Mouse (Mus musculus) liver, postnatal 0 days (tissue): ENCODE results near the gene Kl. TPM values are rescaled to one million over a fixed set of nuclear protein-coding genes. Genes with fewer than 3 reads are reported as not detected.

Experiments
- ATAC-seq: fragments of 200-750 bp; cut with Nextera tagmentation; 2 replicates; pipeline ENCODE4 v1.8.0; 2017; ENCODE audit warnings: mild to moderate bottlenecking, moderate library complexity
- DNase-seq: peaks from one replicate; pipeline ENCODE4 v3.0.0-alpha.2; 2016
- H3K27ac ChIP-seq: fragments of 300-500 bp; sonication (generic); 2 replicates; pipeline ENCODE4 v1.5.1; 2014; ENCODE audit warnings: antibody characterized with exemption, moderate library complexity, mild to moderate bottlenecking, low read depth
- H3K27me3 ChIP-seq: fragments of 300-500 bp; sonication (generic); 2 replicates; pipeline ENCODE4 v1.6.1; 2014; ENCODE audit warnings: low read length, control low read depth, mixed read lengths; ENCODE audit not compliant: insufficient read depth
- H3K36me3 ChIP-seq: fragments of 300-500 bp; sonication (generic); replicated peaks from 2 replicates; pipeline ENCODE4 v1.6.1; 2014; ENCODE audit warnings: mild to moderate bottlenecking, control low read depth, low read length, moderate library complexity, mixed read lengths; ENCODE audit not compliant: insufficient read depth
- H3K4me1 ChIP-seq: fragments of 300-500 bp; sonication (generic); 2 replicates; pipeline ENCODE4 v1.6.1; 2014; ENCODE audit warnings: antibody characterized with exemption, mild to moderate bottlenecking, control low read depth; ENCODE audit not compliant: insufficient read depth
- H3K4me2 ChIP-seq: fragments of 300-500 bp; sonication (generic); 2 replicates; pipeline ENCODE4 v1.6.1; 2014; ENCODE audit warnings: low read depth, mild to moderate bottlenecking, low read length, moderate library complexity, mixed read lengths
- H3K4me3 ChIP-seq: fragments of 300-500 bp; sonication (generic); 2 replicates; pipeline ENCODE4 v1.5.1; 2014; ENCODE audit warnings: low read depth, low read length
- H3K9ac ChIP-seq: fragments of 300-500 bp; sonication (generic); replicated peaks from 2 replicates; pipeline ENCODE4 v1.6.1; 2014; ENCODE audit warnings: mild to moderate bottlenecking, moderate library complexity
- H3K9me3 ChIP-seq: fragments of 300-500 bp; sonication (generic); 2 replicates; pipeline ENCODE4 v1.6.1; 2016; ENCODE audit warnings: mild to moderate bottlenecking, control low read depth, low read length, mixed read lengths
- CTCF ChIP-seq: sonication (generic); IDR thresholded peaks from 2 replicates; pipeline ENCODE4 v1.5.1; 2016; ENCODE audit warnings: antibody characterized with exemption, low read depth
- EP300 ChIP-seq: IDR thresholded peaks from 2 replicates; pipeline ENCODE4 v1.6.1; 2016; ENCODE audit warnings: antibody characterized with exemption, low read depth, mild to moderate bottlenecking
- WGBS: fragments of 180-500 bp; shearing (Covaris S2); extraction: QIAGEN DNeasy Blood & Tissue Kit; methylation state at CpG from one replicate; pipeline ENCODE4 v1.1.7; 2014; ENCODE audit not compliant: insufficient replicate concordance; 5-methylcytosine and 5-hydroxymethylcytosine counted together
- polyA plus RNA-seq: library from polyadenylated mRNA; unstranded; fragments of >200 nt; fragmentation: Nextera tagmentation; extraction: Ambion mirVana; gene quantifications from 2 replicates; pipeline ENCODE4 v1.2.1, GENCODE M21; 2015

Kl gene
- polyA plus RNA-seq, 1 experiment from 2014 or later: 0.08 TPM

- 71% methylated on average over 13 of the region's 13 CpGs for WGBS
- Histone ChIP-seq H3K4me1 (peaks cover 6% of the 10 kb centered on the region; the same call in 1 of the 2 replicates), H3K9me3 (no peaks in the 10 kb centered on the region), H3K4me3 (no peak overlapping the region), H3K27ac (no peak overlapping the region), H3K4me2 (peak overlapping the region; percentile 46), H3K9ac (no peak overlapping the region), H3K27me3 (no peaks in the 10 kb centered on the region), H3K36me3 (no peaks in the 10 kb centered on the region)
- ATAC-seq (no peak), DNase-seq (no peak)
- TF ChIP-seq EP300 (no peak), CTCF (no peak)
Measured at GRCm38 (mm10) chr5:151020031-151020820, 67.8 kb downstream of the Kl start.

- 50% methylated on average over 14 of the region's 14 CpGs for WGBS
- H3K9ac ChIP-seq: no peak overlapping the region
- no peaks in the 10 kb centered on the region for H3K9me3 ChIP-seq
- peak overlapping the region; percentile 46 for H3K4me2 ChIP-seq
- no peak overlapping the region for H3K27ac ChIP-seq
- ATAC-seq: no peak
- H3K27me3 ChIP-seq: no peaks in the 10 kb centered on the region
- no peak overlapping the region for H3K4me3 ChIP-seq
- TF ChIP-seq CTCF (no peak), EP300 (no peak)
- no peak for DNase-seq
- peaks cover 6% of the 10 kb centered on the region; the same call in 1 of the 2 replicates for H3K4me1 ChIP-seq
- H3K36me3 ChIP-seq: no peaks in the 10 kb centered on the region
Measured at GRCm38 (mm10) chr5:151020831-151021230, 68.4 kb downstream of the Kl start.

- Histone ChIP-seq H3K36me3 (no peaks in the 10 kb centered on the region), H3K4me2 (no peak overlapping the region), H3K4me3 (no peak overlapping the region), H3K4me1 (peaks cover 6% of the 10 kb centered on the region; the same call in 1 of the 2 replicates), H3K9ac (no peak overlapping the region), H3K27ac (no peak overlapping the region), H3K9me3 (no peaks in the 10 kb centered on the region), H3K27me3 (no peaks in the 10 kb centered on the region)
- 84% methylated on average over 7 of the region's 7 CpGs for WGBS
- TF ChIP-seq CTCF: no peak
- TF ChIP-seq EP300: no peak
- DNase-seq (no peak), ATAC-seq (no peak)
Measured at GRCm38 (mm10) chr5:151022026-151022425, 69.6 kb downstream of the Kl start.

GRCm38 (mm10) chr5:151022939-151023338 lies 70.5 kb downstream of the Kl start:
- DNase-seq (no peak), ATAC-seq (no peak)
- no peak for TF ChIP-seq EP300
- no peak for TF ChIP-seq CTCF
- no peaks in the 10 kb centered on the region for H3K36me3 ChIP-seq
- H3K9ac ChIP-seq: no peak overlapping the region
- no peak overlapping the region for H3K4me2 ChIP-seq
- H3K27me3 ChIP-seq: no peaks in the 10 kb centered on the region
- no peak overlapping the region for H3K27ac ChIP-seq
- H3K9me3 ChIP-seq: no peaks in the 10 kb centered on the region
- H3K4me3 ChIP-seq: no peak overlapping the region
- 62% methylated on average over 1 of the region's 1 CpGs for whole genome bisulfite sequencing
- peaks cover 6% of the 10 kb centered on the region; the same call in 1 of the 2 replicates for H3K4me1 ChIP-seq

- no peaks in the 10 kb centered on the region for H3K9me3 ChIP-seq
- H3K27me3 ChIP-seq: no peaks in the 10 kb centered on the region
- H3K4me2 ChIP-seq: no peak overlapping the region
- TF ChIP-seq EP300 (no peak), CTCF (no peak)
- DNase-seq (no peak), ATAC-seq (no peak)
- H3K36me3 ChIP-seq: no peaks in the 10 kb centered on the region
- no peak overlapping the region for H3K27ac ChIP-seq
- 54% methylated on average over 8 of the region's 8 CpGs for WGBS
- H3K4me3 ChIP-seq: no peak overlapping the region
- peaks cover 6% of the 10 kb centered on the region; the same call in 1 of the 2 replicates for H3K4me1 ChIP-seq
- H3K9ac ChIP-seq: no peak overlapping the region
Measured at GRCm38 (mm10) chr5:151023461-151023860, 71.1 kb downstream of the Kl start.

- Histone ChIP-seq H3K4me2 (no peak overlapping the region), H3K27me3 (no peaks in the 10 kb centered on the region), H3K9ac (no peak overlapping the region), H3K36me3 (no peaks in the 10 kb centered on the region), H3K9me3 (no peaks in the 10 kb centered on the region), H3K4me3 (no peak overlapping the region), H3K4me1 (0 out of 2 replicates have a peak, but pooled peaks cover under 1% of the 10 kb centered on the region), H3K27ac (no peak overlapping the region)
- DNase-seq: no peak
- TF ChIP-seq CTCF (no peak), EP300 (no peak)
- no peak for ATAC-seq
- 78% methylated on average over 2 of the region's 2 CpGs for whole genome bisulfite sequencing
Measured at GRCm38 (mm10) chr5:151024483-151024882, 72.1 kb downstream of the Kl start.
